Mouse (Mus musculus) embryonic facial prominence, embryonic 12.5 days (tissue): ENCODE data around the gene Gpr150. TPM values are rescaled to one million over a fixed set of nuclear protein-coding genes. Genes with fewer than 3 reads are reported as not detected.

ENCODE experiments used
- ATAC-seq: fragments of 200-750 bp; cut with Nextera tagmentation; 2 replicates; pipeline ENCODE4 v1.8.0; 2017; ENCODE audit not compliant: insufficient number of reproducible peaks, insufficient read depth, low FRiP score, low TSS enrichment
- H3K27ac ChIP-seq: fragments of 300-500 bp; sonication (generic); 2 replicates; pipeline ENCODE4 v1.5.1; 2016; ENCODE audit warnings: mild to moderate bottlenecking
- H3K27me3 ChIP-seq: fragments of 300-500 bp; sonication (generic); 2 replicates; pipeline ENCODE4 v1.6.1; 2016; ENCODE audit warnings: mild to moderate bottlenecking, moderate library complexity
- H3K36me3 ChIP-seq: fragments of 300-500 bp; sonication (generic); 2 replicates; pipeline ENCODE4 v1.6.1; 2016; ENCODE audit warnings: mild to moderate bottlenecking
- H3K4me1 ChIP-seq: fragments of 300-500 bp; sonication (generic); 2 replicates; pipeline ENCODE4 v1.6.1; 2016
- H3K4me2 ChIP-seq: fragments of 300-500 bp; sonication (generic); replicated peaks from 2 replicates; pipeline ENCODE4 v1.6.1; 2016; ENCODE audit warnings: mild to moderate bottlenecking, moderate library complexity
- H3K4me3 ChIP-seq: fragments of 300-500 bp; sonication (generic); 2 replicates; pipeline ENCODE4 v1.5.1; 2016; ENCODE audit warnings: mild to moderate bottlenecking
- H3K9ac ChIP-seq: fragments of 300-500 bp; sonication (generic); 2 replicates; pipeline ENCODE4 v1.6.1; 2016; ENCODE audit warnings: mild to moderate bottlenecking, moderate library complexity
- H3K9me3 ChIP-seq: fragments of 300-500 bp; sonication (generic); 2 replicates; pipeline ENCODE4 v1.6.1; 2016; ENCODE audit warnings: mild to moderate bottlenecking, moderate library complexity
- WGBS: fragments of 180-500 bp; shearing (Covaris S2); methylation state at CpG from one replicate; pipeline ENCODE4 v1.1.7; 2016; 5-methylcytosine and 5-hydroxymethylcytosine counted together
- polyA plus RNA-seq: library from polyadenylated mRNA; unstranded; fragments of >200 nt; fragmentation: Nextera tagmentation; extraction: Ambion mirVana; gene quantifications from 2 replicates; pipeline ENCODE4 v1.2.1, GENCODE M21; 2016

The Gpr150 gene
- polyA plus RNA-seq, 1 experiment from 2014 or later: 0.22 TPM

DNA sequence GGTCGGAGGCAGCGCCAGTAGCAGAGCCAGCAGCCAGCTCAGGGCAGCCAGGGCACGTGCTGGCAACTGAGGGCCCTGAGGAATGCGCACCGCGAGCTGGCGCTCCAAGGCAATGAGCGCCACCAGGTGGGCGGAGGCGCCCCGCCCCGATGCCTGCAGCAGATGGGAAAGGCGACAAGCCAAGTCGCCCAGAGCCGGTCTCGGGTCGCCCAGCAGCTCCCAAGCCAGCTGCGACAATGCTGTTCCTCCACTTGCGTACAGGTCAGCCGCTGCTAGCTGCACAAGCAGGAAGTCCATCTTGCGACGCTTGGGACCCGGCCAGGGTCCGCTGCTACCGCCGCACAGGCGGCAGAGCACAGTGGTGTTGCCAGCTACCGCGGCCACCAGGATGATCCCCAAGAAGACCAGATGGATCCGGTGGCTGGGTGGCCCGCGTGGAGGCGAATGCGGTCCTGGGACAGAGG is 503 bp downstream of the Gpr150 start:
- no peaks in the 10 kb centered on the region for H3K9me3 ChIP-seq
- WGBS: 1% methylated on average over 34 of the region's 34 CpGs
- ATAC-seq: peak; percentile 77
- H3K4me1 ChIP-seq: peaks cover 16% of the 10 kb centered on the region; the same call in 1 of the 2 replicates
- peak overlapping the region; percentile 98 for H3K4me2 ChIP-seq
- H3K36me3 ChIP-seq: no peaks in the 10 kb centered on the region
- peak overlapping the region; percentile 34 for H3K9ac ChIP-seq
- H3K4me3 ChIP-seq: peak overlapping the region; percentile 50
- H3K27me3 ChIP-seq: peaks cover 49% of the 10 kb centered on the region
- H3K27ac ChIP-seq: no peak overlapping the region

DNA sequence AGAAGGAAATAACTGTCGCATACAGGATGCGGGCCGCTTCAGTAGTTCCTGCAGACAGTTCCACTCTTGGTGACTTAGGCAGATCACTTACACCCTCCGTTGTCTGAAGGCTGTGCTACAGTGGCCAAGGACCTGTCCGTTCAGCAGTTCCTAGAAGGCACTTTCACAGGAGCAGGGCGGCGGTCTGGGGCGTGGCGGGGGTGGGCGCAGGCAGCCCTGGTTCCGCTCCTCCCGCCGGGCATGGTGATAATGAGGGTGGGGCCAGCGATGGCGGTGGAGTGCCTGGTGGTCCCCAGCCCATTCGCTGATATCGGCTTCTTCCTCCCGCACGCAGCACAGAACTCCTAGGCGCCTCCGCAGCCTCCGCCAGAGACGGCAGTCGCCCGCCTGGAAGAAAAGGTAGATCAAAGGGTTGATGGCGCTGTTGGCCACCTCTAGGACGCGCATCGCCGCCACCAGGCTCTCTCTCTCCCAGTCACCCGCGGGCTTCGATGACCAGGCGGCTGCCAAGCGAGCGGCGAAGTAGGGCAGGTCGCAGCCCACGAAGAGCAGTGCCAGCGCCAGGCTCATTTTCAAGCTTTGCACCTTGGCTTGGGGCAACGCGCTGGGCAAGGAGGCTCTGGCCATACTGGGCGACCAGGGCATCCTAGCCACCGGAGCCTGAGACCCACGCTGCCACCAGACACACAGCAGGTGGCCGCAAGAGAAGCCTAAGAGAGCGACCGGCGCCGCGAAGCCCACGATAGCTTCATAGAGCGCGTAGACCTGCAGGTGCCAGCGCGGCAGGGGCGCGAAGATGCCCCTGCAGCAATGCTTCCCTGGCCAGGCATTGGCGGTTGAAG is 1.2 kb downstream of the Gpr150 start:
- H3K27ac ChIP-seq: no peak overlapping the region

DNA sequence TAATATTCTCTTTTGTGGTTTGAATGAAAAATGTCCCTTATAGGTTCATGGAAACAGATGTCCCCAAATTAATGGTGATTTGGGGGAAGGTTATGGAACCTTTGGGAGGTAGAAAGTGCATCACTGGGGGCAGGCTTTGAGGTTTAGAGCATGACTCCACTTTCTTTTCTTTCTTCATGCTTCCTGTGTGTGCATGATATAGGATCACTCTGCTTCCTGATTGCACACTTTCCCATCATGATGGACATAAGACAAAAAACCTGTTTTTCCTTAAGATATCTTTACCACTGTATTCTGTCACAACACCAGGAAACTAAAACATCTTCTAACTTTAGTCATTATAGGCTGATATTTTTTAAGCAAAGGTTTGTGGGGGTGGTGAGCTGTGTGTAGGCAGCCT is 11.8 kb downstream of the Gpr150 start:
- no peak overlapping the region for H3K9ac ChIP-seq
- H3K4me2 ChIP-seq: no peak overlapping the region
- no peak for ATAC-seq
- H3K27ac ChIP-seq: no peak overlapping the region
- H3K36me3 ChIP-seq: no peaks in the 10 kb centered on the region
- no peak overlapping the region for H3K4me3 ChIP-seq
- H3K4me1 ChIP-seq: no peaks in the 10 kb centered on the region
- H3K27me3 ChIP-seq: no peaks in the 10 kb centered on the region
- H3K9me3 ChIP-seq: no peaks in the 10 kb centered on the region

More for the DNA sequence above, 1.2 kb downstream of the Gpr150 start:
- peaks cover 16% of the 10 kb centered on the region; the same call in 1 of the 2 replicates for H3K4me1 ChIP-seq
- H3K36me3 ChIP-seq: no peaks in the 10 kb centered on the region
- H3K27me3 ChIP-seq: peaks cover 49% of the 10 kb centered on the region
- H3K4me3 ChIP-seq: peak overlapping the region; percentile 50
- H3K4me2 ChIP-seq: peak overlapping the region; percentile 98
- WGBS: under 1% methylated on average over 59 of the region's 59 CpGs
- peak; percentile 65 for ATAC-seq
- peak overlapping the region; percentile 34; the same call in 1 of the 2 replicates for H3K9ac ChIP-seq
- H3K9me3 ChIP-seq: no peaks in the 10 kb centered on the region

DNA sequence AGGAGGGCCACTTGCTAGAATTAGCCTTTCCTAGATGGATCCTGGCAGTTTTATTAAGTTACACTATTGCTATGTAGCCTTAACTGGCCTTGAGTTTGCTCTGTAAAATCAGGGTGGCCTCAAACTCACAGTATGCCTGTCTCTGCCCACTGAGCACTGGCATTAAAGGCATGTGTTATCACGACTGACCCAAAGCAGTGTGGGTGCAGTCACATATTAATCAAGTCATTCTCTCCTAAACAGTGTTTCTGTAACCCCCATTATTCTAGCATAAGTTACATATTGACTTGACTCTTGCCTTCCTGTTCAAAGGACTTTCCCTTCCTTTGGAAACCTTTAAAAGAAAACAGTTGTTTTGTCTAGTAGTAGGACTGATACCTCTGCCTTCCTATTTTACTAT is 14.3 kb downstream of the Gpr150 start:
- H3K9me3 ChIP-seq: no peaks in the 10 kb centered on the region
- WGBS: 60% methylated on average over 1 of the region's 1 CpGs
- no peak overlapping the region for H3K4me3 ChIP-seq
- H3K27ac ChIP-seq: no peak overlapping the region
- H3K4me1 ChIP-seq: no peaks in the 10 kb centered on the region
- no peak overlapping the region for H3K4me2 ChIP-seq
- H3K36me3 ChIP-seq: no peaks in the 10 kb centered on the region
- no peaks in the 10 kb centered on the region for H3K27me3 ChIP-seq
- no peak for ATAC-seq
- H3K9ac ChIP-seq: no peak overlapping the region

DNA sequence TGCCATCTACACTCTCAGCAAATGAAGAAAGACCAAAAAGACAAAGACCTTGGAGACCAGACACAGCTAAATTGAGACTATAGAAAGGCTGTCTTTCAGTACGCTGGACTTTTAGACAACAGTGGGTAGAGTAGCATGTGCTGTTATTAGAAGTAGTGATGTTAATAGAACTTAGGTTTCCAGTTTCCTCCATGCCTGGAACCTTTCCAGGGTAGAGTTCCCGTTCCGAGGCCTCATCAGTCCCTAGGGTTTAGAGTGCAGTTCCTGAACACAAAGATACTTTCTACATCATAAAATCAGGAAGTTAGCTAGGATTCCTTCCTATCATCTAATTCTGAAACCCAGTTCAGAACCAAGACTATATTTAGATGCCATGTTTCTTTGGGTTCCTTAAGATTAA is 32.2 kb downstream of the Gpr150 start:
- ATAC-seq: no peak
- no peak overlapping the region for H3K4me3 ChIP-seq
- no peak overlapping the region for H3K4me2 ChIP-seq
- 72% methylated on average over 3 of the region's 3 CpGs for WGBS
- no peaks in the 10 kb centered on the region for H3K27me3 ChIP-seq
- H3K36me3 ChIP-seq: no peaks in the 10 kb centered on the region
- H3K4me1 ChIP-seq: no peaks in the 10 kb centered on the region
- H3K27ac ChIP-seq: no peak overlapping the region
- H3K9ac ChIP-seq: no peak overlapping the region
- H3K9me3 ChIP-seq: no peaks in the 10 kb centered on the region

DNA sequence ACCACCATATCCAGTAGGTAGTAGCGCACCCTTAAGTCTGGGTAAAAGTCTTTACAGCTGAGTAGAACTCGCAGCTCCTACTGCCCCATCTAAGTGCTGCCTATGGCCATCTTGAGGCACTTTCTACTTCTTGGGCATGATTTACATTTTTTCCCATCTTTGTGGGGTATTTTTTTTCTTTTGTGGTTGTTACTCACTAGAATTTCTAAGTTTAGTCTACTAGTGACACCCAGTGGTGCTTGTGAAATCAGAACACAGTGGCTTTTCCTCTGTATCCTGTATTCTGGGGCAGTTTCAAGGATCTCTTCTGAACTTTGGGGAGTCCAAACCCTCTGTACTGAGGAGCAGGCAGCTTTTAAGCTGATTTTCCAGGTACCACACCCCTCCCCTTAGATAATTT is 35.0 kb downstream of the Gpr150 start:
- WGBS: 93% methylated on average over 2 of the region's 2 CpGs
- no peak overlapping the region for H3K4me2 ChIP-seq
- H3K9me3 ChIP-seq: no peaks in the 10 kb centered on the region
- no peak overlapping the region for H3K9ac ChIP-seq
- peaks cover 7% of the 10 kb centered on the region; the same call in 1 of the 2 replicates for H3K4me1 ChIP-seq
- no peaks in the 10 kb centered on the region for H3K27me3 ChIP-seq
- no peak overlapping the region for H3K27ac ChIP-seq
- H3K36me3 ChIP-seq: no peaks in the 10 kb centered on the region
- H3K4me3 ChIP-seq: no peak overlapping the region
- no peak for ATAC-seq

DNA sequence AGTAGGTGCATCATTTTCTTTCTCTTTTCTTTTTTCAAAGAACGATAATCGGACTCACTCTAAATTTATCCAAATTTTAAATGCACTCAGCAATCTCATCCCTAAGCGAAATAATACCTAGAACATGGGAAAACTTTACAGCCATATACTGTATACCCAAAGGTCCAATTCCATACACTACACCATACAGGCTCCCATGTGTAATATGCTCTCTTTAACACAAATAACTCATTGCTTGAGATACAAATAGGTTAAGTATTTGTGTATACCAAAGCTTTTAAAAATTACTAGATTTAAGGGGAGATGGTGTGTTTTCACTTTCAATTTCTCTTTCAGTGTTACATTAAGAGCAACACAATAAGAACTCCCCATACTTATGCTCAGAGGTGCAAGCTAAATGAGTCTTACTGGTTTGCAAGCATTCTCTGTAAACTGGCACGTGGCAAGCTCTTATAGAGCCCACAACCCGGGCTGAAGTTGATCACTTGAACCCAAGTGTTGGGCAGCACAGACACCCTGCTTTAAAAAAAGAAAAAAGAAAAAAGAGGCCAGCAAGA is 37.9 kb downstream of the Gpr150 start:
- H3K27ac ChIP-seq: no peak overlapping the region
- H3K9ac ChIP-seq: no peak overlapping the region
- H3K9me3 ChIP-seq: no peaks in the 10 kb centered on the region
- peak overlapping the region; percentile 70 for H3K4me3 ChIP-seq
- peak overlapping the region; percentile 58 for H3K4me2 ChIP-seq
- ATAC-seq: peak; percentile 48
- no peaks in the 10 kb centered on the region for H3K36me3 ChIP-seq
- 46% methylated on average over 5 of the region's 5 CpGs for WGBS
- H3K4me1 ChIP-seq: peaks cover 7% of the 10 kb centered on the region; the same call in 1 of the 2 replicates
- H3K27me3 ChIP-seq: no peaks in the 10 kb centered on the region

DNA sequence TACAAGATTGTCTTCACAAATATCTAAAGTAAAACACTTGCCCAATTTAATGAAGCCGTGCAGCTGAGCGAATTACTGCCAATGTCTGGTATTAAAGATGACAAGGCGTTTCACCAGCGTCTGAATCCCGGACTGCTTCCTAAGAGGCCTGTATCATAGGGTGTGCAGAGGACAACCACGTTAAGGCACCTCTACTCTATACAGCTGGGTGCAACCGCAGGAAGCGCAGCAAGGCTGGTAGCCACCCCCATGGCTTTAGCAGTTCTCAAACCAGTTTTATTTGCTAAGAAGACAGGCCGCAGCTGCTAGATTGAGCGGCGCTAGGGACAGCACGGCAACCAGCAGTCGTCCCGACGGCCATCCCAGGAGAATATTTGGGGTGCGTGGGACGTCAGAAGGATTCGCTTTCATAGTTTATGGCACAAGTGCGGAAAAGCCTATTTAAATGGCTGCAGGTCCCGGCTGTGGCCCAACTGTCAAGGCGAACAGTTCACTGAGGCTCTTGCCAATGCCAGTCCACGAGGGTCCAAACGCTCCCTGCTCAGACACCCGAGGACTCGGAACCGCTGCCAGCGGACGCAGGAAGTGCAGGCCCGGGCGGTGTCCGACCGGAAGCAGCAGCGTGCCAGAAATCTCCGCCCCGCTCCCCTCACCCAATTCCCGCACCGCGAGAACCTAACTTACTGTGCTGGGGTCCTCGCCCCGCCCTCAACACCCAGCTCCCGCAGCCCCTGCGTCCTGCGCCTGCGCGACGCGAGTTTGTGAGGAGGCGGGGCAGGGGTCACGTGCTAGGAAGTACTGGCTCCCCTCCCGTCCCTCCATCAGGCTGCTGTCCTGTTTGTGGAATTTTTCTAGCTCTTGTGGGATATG is 38.6 kb downstream of the Gpr150 start, which contains the start of gene Rfesd:
Gene Rfesd (minus strand): TSS at position 746 of the 870 bp plus-strand sequence.
- H3K27ac ChIP-seq: peak within 1 kb of the TSS; percentile 86
- H3K4me1 ChIP-seq: peaks cover 7% of the 10 kb centered on the region; the same call in 1 of the 2 replicates
- peak; percentile 100 for ATAC-seq
- under 1% methylated on average over 50 of the region's 50 CpGs for WGBS
- H3K4me2 ChIP-seq: peak within 1 kb of the TSS; percentile 58
- H3K36me3 ChIP-seq: no peaks in the 10 kb centered on the region
- H3K4me3 ChIP-seq: peak within 1 kb of the TSS; percentile 70
- H3K27me3 ChIP-seq: no peaks in the 10 kb centered on the region
- peak within 1 kb of the TSS; percentile 75 for H3K9ac ChIP-seq
- H3K9me3 ChIP-seq: no peaks in the 10 kb centered on the region

DNA sequence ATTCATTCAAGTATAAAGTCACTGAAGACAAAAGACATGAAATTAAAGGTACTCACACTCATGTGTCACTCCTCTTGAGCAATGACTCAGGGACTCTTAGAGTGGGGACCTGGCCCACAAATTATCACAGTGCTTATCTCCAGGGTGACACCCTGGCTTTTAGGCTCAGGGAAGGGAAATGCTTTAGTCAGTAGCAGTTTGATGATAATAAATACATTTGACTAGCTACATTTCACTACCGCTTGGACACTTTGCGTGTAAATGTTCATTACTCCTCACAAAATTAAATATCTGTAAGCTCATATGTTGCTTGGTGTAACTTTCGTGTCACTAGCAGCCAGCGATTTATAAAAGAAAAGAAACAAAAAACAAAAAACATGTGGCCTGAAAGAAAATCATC is 39.3 kb downstream of the Gpr150 start:
- H3K9ac ChIP-seq: peak overlapping the region; percentile 75
- 81% methylated on average over 4 of the region's 4 CpGs for WGBS
- H3K4me2 ChIP-seq: peak overlapping the region; percentile 58
- peak overlapping the region; percentile 70 for H3K4me3 ChIP-seq
- no peaks in the 10 kb centered on the region for H3K9me3 ChIP-seq
- H3K27ac ChIP-seq: no peak overlapping the region
- no peak for ATAC-seq
- H3K27me3 ChIP-seq: no peaks in the 10 kb centered on the region
- H3K36me3 ChIP-seq: no peaks in the 10 kb centered on the region
- H3K4me1 ChIP-seq: peaks cover 7% of the 10 kb centered on the region; the same call in 1 of the 2 replicates

DNA sequence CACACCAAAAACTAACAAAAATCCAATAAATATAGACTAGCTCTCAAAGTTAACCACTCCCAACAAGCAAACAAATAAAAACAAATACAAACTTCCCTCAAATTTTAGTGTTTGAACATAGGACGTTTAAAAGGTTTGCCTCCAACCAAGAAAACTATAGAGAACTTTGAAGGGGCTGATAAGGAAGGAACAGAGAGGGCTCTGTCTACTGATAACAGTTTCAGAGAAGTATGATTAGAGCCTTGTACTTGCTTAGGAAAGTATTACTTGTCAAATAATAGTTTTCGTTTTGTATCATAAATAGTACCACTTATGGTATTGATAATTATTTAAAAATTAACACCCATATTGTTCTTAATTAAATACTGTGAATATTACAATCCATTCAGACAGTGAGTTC is 42.3 kb downstream of the Gpr150 start:
- Histone ChIP-seq H3K27ac (no peak overlapping the region), H3K27me3 (no peaks in the 10 kb centered on the region), H3K36me3 (no peaks in the 10 kb centered on the region), H3K4me1 (peaks cover 7% of the 10 kb centered on the region; the same call in 1 of the 2 replicates), H3K4me3 (no peak overlapping the region), H3K9ac (no peak overlapping the region), H3K9me3 (no peaks in the 10 kb centered on the region), H3K4me2 (no peak overlapping the region)
- WGBS: 70% methylated on average over 2 of the region's 2 CpGs
- no peak for ATAC-seq
